Mouse (Mus musculus): ENCODE measurements around the gene Agtr1b. TPM values are rescaled to one million over a fixed set of nuclear protein-coding genes. Genes with fewer than 3 reads are reported as not detected.

The Agtr1b gene
- total RNA-seq (2022) = under 1 TPM in 1 of 4 experiments, not detected in 3; 0.13 TPM

DNA sequence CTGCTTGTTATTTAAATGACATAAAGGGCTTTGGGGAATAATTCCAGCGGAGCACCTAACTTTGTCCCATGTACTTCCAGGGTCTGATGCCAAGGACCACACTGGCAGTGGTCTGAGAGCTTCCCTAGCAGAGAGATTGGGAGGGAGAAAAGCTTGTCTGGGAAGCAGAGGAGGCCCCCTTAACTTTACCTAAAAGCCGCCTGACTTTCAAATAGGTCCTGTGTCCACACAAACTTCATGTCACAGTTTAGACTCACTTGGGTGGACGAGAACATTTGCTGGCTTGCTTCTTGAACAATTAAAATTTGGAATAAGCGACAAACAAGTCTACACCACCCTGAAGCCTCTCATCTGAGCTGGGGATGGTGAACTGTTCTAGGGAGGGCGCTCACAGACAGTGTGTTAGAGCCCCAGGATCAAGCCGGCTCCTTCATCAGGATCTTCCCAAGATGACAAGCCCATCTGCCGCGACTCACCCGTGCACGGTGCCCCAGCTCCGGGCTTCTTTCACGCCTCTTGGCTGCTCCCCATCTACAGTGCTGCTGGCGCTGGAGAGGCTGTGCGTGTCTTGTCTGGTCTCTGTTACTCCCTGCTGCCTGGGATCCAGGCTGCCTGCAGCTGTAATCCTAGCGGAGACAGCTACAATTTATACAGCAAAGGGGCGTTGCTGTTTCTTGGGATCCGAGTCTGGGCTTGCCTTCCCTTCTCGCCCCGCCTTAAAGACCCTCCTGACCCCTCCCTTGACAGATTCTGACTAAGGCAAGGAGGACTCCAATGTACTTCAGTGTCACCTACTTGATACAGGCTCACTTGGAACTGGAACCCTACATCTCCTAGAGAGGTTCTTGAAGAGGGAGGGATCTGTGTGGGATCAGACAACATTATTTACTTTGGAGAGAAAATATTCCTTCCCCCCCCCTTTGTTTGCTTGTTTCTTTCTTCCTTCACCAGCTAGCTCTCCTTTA, at the start of gene Agtr1b:
Agtr1b (minus strand) TSS at position 620 of the 965 bp plus-strand sequence.
- DNase-seq (ENCODE audit: low spot score in 2 of 2) = no peak

DNA sequence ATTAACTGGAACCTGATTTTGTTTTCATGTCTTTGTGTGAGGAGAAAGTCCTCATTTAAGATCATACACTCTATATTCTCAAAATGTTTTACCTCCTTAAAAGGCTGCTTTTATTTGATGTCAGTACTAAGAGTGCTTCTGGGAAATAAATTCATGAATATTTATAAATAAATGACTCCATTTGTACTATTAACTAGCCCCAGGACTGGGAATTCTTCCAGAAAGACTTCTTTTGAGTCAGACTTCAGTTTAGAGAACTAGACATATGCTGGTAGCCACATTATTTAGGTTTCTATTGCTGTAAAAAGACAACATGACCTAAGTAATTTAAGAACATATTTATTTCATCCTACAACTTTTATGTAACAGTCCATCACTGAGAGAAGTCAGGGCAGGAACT, 13.4 kb downstream of the Agtr1b start:
- no peak for DNase-seq (ENCODE audit: low spot score in 2 of 2)

- DNase-seq (ENCODE audit: low spot score in 2 of 2) = no peak
These were observed 18.8 kb downstream of the Agtr1b start for GRCm38 (mm10) chr3:20348206-20348605.

- DNase-seq (ENCODE audit: low spot score in 2 of 2) = no peak
These were observed 26.6 kb downstream of the Agtr1b start for GRCm38 (mm10) chr3:20340402-20340801.

GRCm38 (mm10) chr3:20334681-20335080, 32.3 kb downstream of the Agtr1b start:
- no peak for DNase-seq (ENCODE audit: low spot score in 2 of 2)

DNA sequence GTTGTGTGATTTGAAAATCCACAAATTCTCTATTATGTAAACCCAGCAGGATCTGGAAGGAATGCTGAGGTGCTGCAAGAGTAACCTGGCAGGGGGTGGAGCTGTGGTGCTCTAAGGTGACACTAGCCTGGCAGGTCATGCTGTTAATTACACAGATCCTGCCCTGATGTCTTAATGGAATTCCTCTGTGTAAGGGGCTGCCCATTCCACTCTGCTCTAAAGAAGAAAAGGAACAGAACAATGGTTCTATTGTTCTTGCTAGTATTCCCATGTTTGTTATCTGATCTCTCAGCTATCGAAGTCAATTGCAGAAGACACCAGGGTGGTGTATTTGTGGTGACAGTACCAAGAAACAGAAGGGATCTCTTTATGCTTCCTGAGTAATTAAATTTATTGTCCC, 49.7 kb downstream of the Agtr1b start:
- DNase-seq (ENCODE audit: low spot score in 2 of 2) = no peak

DNA sequence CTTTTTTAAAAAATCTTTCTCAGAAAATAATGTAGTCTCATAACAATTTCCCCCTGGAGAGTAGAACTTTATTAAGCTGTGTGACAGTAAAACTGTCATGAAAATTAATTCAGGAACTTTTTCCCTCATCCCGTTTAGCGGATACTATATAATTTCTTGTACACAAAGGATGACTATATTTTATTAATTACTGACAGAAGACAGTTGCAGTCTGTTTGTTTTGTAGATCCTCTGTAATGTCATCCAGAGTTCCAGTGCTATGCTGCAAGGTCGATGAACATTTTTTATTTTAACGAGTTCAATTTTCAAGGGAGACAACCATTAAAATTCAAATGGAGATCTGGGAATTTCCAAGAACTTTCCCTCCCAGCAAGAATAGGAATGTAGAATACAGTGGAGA, 57.8 kb downstream of the Agtr1b start:
- DNase-seq (ENCODE audit: low spot score in 2 of 2) = no peak

- no peak for DNase-seq (ENCODE audit: low spot score in 2 of 2)
These were observed 59.7 kb downstream of the Agtr1b start for GRCm38 (mm10) chr3:20307256-20307655.

DNA sequence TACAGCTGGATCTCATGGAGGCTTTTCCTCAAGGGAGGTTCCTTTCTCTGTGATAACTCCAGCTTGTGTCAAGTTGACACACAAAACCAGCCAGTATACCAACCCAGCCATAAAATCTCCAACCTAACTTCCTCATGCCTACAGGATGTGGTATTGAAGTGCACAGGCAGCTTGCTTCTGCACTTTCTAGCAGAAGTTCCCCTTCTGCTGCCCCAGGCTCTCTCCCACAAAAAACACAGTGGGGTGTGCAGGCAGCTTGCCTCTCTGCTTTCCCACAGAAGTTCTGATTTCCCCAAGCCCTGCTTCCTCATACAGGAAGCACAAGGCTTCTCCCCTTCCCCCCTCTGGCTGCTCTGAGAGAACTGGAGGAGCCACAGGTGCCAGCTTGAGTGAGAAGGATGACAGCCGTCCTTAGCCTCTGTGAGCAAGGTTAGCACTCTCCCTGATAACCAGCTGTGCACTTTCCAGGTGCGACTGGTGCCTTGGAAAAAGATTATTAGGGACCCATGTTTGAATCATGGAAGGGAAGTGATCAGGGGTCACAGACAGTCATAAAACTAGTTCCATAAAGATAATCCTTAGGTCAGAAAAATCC, 62.1 kb downstream of the Agtr1b start:
- no peak for DNase-seq (ENCODE audit: low spot score in 2 of 2)

DNA sequence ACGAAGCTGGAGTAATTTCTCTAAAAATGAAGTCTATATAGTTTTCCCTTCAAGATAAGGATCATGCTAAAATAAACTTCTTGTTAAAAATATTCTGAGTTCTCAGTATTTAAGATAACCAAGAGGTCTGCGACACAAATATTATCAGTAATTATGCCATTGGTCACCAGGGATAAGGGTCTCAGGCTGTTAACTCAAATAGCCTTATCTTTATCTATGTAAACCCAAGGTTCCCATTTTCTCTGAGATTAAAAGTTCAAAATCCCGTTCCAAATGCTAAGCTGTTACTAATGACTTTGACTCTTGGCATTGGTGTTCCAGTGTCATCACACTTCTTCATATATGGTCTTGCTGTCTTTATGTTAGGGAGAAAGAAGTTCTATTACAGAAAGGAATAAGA, 71.4 kb downstream of the Agtr1b start:
- no peak for DNase-seq (ENCODE audit: low spot score in 2 of 2)

DNA sequence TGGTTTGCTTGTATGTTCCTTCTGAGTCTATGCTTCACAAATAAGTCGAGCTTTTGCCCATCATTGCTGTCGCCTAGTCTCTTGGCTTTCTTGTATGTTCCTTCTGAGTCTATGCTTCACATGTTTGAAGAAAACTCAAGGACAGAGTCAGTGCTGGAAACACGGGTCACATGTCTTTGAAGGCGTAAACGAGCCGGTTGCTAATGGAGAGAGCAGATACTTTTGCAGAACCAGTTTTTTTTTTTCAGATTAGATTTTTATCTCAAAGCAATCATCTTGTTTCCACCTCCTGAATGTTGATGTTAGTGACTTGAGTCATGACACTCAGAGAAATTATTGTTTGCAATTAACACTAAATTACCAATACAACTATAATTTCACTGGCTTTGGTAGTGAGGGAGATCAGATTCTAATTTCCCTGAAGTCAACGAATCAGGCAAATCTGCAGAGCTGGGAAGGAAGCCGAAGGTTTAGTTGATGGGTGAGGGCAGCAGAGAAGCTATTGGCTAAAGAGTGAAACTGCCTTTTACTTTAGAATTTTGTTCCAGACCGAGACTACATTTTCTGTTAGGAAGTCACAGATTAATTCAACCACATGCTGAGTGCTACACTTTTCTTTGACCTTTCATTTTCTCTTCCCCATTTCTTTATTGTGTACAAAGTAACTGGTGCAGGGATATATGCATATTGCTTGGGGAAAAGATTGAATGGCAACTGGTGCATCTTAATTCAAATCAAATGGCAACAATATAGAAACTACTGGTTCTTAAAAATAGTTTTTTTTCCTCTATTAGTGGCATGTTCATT, 72.2 kb downstream of the Agtr1b start:
- DNase-seq (ENCODE audit: low spot score in 2 of 2) = no peak

GRCm38 (mm10) chr3:20291370-20291769, 75.6 kb downstream of the Agtr1b start:
- no peak for DNase-seq (ENCODE audit: low spot score in 2 of 2)

- DNase-seq (ENCODE audit: low spot score in 2 of 2) = no peak
These were observed 78.2 kb downstream of the Agtr1b start for GRCm38 (mm10) chr3:20288761-20289160.

DNA sequence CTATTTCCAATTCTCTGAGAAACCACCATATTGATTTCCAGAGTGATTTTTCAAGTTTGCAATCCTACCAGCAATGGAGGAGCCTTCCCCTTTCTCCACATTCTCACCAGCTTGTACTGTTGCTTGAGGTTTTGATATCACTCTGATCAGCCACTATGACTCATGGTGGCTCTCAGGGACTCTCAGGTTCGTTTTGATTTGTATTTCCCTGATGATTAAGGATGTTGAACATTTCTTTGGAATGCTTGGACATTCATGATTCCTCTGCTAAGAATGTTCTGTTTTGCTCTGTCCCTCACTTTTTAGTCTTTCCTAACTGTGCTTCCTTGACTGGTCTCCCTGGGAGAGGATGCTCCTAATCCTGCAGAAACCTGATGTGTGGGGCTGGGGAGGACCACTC, 85.2 kb downstream of the Agtr1b start:
- DNase-seq (ENCODE audit: low spot score in 2 of 2) = no peak

DNA sequence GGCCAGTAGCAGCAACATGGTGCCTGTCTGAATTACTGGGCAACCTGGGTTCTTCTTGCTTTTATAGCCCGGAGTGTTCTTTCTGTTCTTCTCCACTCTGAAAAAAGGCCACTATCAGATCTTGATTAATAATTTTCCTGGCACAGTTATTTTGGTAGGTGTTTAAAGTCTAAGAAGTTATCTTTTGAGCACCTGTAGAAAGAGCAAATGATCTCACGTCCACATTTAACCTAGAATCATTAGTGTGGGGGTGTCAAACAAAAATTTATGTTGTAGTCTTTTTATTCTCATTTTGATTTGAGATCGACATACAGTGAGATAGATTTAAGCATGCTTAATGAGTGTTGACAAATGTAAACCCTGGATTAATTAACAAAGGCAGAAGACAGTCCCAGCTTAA, 91.3 kb downstream of the Agtr1b start, which contains the start of gene Cpb1:
Cpb1 (minus strand) TSS at position 101 of the 400 bp plus-strand sequence.
- no peak for DNase-seq (ENCODE audit: low spot score in 2 of 2)

Other genes with a start within 250 kb of the Agtr1b start
- 100 to 1,000 TPM; 435 to 506 (median 464) TPM for gene Gyg, start 211.9 kb downstream of the Agtr1b start, total RNA-seq (2022)
- gene Cpa3, start 125.0 kb downstream of the Agtr1b start, total RNA-seq (2022) = 1 to 10 TPM in 3 of 4 experiments, under 1 TPM in 1; 0.79 to 2.3 (median 1.2) TPM
- not detected for gene Cpb1, start 91.4 kb downstream of the Agtr1b start, total RNA-seq (2022)